Mouse (Mus musculus) limb, embryonic 12.5 days (tissue): ENCODE results near the gene Susd6. TPM values are rescaled to one million over a fixed set of nuclear protein-coding genes. Genes with fewer than 3 reads are reported as not detected.
"Not testable (repeated sequence)": the region's sequence is repeated elsewhere in the genome, so short reads cannot be mapped to it uniquely, and the experiment has no call there.

Experiments used
- ATAC-seq: fragments of 200-750 bp; cut with Nextera tagmentation; 2 replicates; pipeline ENCODE4 v1.8.0; 2017; ENCODE audit warnings: low read depth, moderate TSS enrichment; ENCODE audit not compliant: insufficient number of reproducible peaks, insufficient read depth, low FRiP score, low TSS enrichment
- H3K27ac ChIP-seq: fragments of 300-500 bp; sonication (generic); 2 replicates; pipeline ENCODE4 v1.5.1; 2016; ENCODE audit warnings: mild to moderate bottlenecking, moderate library complexity
- H3K27me3 ChIP-seq: fragments of 300-500 bp; sonication (generic); 2 replicates; pipeline ENCODE4 v1.6.1; 2016; ENCODE audit warnings: mild to moderate bottlenecking, moderate library complexity
- H3K36me3 ChIP-seq: fragments of 300-500 bp; sonication (generic); 2 replicates; pipeline ENCODE4 v1.6.1; 2016; ENCODE audit warnings: mild to moderate bottlenecking, moderate library complexity
- H3K4me1 ChIP-seq: fragments of 300-500 bp; sonication (generic); replicated peaks from 2 replicates; pipeline ENCODE4 v1.6.1; 2016
- H3K4me2 ChIP-seq: fragments of 300-500 bp; sonication (generic); 2 replicates; pipeline ENCODE4 v1.6.1; 2016; ENCODE audit warnings: mild to moderate bottlenecking, moderate library complexity
- H3K4me3 ChIP-seq: fragments of 300-500 bp; sonication (generic); replicated peaks from 2 replicates; pipeline ENCODE4 v1.5.1; 2016; ENCODE audit warnings: mild to moderate bottlenecking
- H3K9ac ChIP-seq: fragments of 300-500 bp; sonication (generic); replicated peaks from 2 replicates; pipeline ENCODE4 v1.6.1; 2016; ENCODE audit warnings: mild to moderate bottlenecking, moderate library complexity
- H3K9me3 ChIP-seq: fragments of 300-500 bp; sonication (generic); 2 replicates; pipeline ENCODE4 v1.6.1; 2016; ENCODE audit warnings: mild to moderate bottlenecking, moderate library complexity
- WGBS: fragments of 180-500 bp; shearing (Covaris S2); methylation state at CpG from one replicate; pipeline ENCODE4 v1.1.7; 2016; 5-methylcytosine and 5-hydroxymethylcytosine counted together
- polyA plus RNA-seq: library from polyadenylated mRNA; unstranded; fragments of >200 nt; fragmentation: Nextera tagmentation; extraction: Ambion mirVana; gene quantifications from 2 replicates; pipeline ENCODE4 v1.2.1, GENCODE M21; 2016

Gene Susd6
- polyA plus RNA-seq, 1 experiment from 2014 or later, result 14.1 TPM

DNA sequence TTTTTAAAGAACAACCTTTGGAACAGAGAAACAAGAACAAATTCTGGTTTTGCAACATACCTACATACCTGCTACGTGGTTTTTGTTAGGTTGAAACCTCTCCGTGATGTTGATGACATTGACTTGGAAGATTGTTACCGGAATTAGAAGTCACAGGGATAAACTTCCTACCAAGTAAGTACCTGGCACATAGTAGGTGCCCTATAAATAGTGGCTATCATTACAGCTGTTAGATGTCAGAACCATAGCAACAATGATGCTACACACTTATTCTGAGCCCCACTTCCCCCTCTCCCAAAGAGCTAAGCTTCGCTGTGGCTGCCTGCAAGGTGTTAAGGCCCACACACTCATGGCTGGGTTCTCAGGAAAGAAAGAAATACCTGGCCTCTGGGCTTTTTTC, 4.7 kb upstream of the Susd6 start:
- Histone ChIP-seq H3K4me2 (no peak overlapping the region), H3K4me3 (no peak overlapping the region), H3K27me3 (0 out of 2 replicates have a peak, but pooled peaks cover 4% of the 10 kb centered on the region), H3K4me1 (no peaks in the 10 kb centered on the region), H3K9ac (no peak overlapping the region), H3K9me3 (no peaks in the 10 kb centered on the region), H3K36me3 (no peaks in the 10 kb centered on the region), H3K27ac (no peak overlapping the region)
- WGBS, result 84% methylated on average over 4 of the region's 4 CpGs
- ATAC-seq, result no peak

- ATAC-seq, result no peak
- 0 out of 2 replicates have a peak, but pooled peaks cover 4% of the 10 kb centered on the region for H3K27me3 ChIP-seq
- no peaks in the 10 kb centered on the region for H3K9me3 ChIP-seq
- H3K4me1 ChIP-seq, result peaks cover 4% of the 10 kb centered on the region
- no peaks in the 10 kb centered on the region for H3K36me3 ChIP-seq
- H3K4me3 ChIP-seq, result no peak overlapping the region
- H3K27ac ChIP-seq, result no peak overlapping the region
- no peak overlapping the region for H3K9ac ChIP-seq
- 69% methylated on average over 1 of the region's 1 CpGs for WGBS
- H3K4me2 ChIP-seq, result no peak overlapping the region
Measured at GRCm38 (mm10) chr12:80786591-80786990, 3.7 kb upstream of the Susd6 start.

DNA sequence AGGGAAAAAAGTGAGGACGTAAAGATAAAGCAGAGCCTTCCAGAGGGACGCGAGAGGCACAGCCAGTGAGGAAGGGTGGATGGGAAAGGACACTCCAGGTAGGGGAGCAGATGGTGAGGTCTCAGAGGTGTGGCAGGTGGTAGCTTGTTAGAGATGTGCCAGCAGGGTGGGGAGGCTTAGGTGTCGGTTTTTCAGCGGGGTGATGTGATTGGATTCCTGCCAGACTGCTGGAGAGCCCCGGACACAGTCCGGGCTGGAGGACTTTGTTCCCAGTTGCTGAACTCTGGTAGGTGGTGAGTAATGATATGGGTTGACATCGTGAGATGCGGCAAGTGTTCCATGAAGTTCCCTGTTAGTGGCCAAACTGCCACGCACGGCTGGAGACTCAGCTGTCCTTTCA, 2.7 kb upstream of the Susd6 start:
- Histone ChIP-seq H3K4me1 (peaks cover 13% of the 10 kb centered on the region), H3K4me3 (no peak overlapping the region), H3K27ac (no peak overlapping the region), H3K4me2 (no peak overlapping the region), H3K27me3 (0 out of 2 replicates have a peak, but pooled peaks cover 4% of the 10 kb centered on the region), H3K9me3 (no peaks in the 10 kb centered on the region), H3K9ac (no peak overlapping the region), H3K36me3 (no peaks in the 10 kb centered on the region)
- WGBS, result 53% methylated on average over 11 of the region's 11 CpGs
- no peak for ATAC-seq

- Histone ChIP-seq H3K36me3 (no peaks in the 10 kb centered on the region), H3K9me3 (no peaks in the 10 kb centered on the region), H3K4me1 (peaks cover 13% of the 10 kb centered on the region), H3K27ac (no peak overlapping the region), H3K9ac (no peak overlapping the region), H3K4me3 (no peak overlapping the region), H3K4me2 (no peak overlapping the region), H3K27me3 (0 out of 2 replicates have a peak, but pooled peaks cover 4% of the 10 kb centered on the region)
- ATAC-seq, result no peak
- 78% methylated on average over 3 of the region's 3 CpGs for WGBS
Measured at GRCm38 (mm10) chr12:80788188-80788587, 2.1 kb upstream of the Susd6 start.

DNA sequence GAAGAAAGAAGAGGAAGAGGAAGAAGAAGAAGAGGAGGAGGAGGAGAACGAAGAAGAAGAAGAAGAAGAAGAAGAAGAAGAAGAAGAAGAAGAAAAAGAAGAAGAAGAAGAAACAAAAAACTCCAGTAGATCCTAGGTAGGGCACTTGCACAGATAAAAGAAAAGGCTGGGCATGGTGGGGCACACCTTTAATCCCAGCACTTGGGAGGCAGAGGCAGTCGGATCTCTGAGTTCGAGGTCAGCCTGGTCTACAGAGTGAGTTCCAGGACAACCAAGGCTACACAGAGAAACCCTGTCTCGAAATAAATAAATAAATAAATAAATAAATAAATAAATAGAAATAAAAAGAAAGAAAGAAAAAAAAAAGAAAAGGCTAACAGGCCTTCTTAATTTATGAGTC, 1.0 kb upstream of the Susd6 start:
- WGBS, result 86% methylated on average over 4 of the region's 4 CpGs
- not testable (repeated sequence) for H3K9ac ChIP-seq

GRCm38 (mm10) chr12:80790700-80791570, 625 bp downstream of the Susd6 start:
- Histone ChIP-seq H3K9me3 (no peaks in the 10 kb centered on the region), H3K4me3 (peak overlapping the region; percentile 91), H3K36me3 (no peaks in the 10 kb centered on the region), H3K27me3 (0 out of 2 replicates have a peak, but pooled peaks cover 4% of the 10 kb centered on the region), H3K4me1 (peaks cover 16% of the 10 kb centered on the region), H3K4me2 (peak overlapping the region; percentile 70), H3K9ac (peak overlapping the region; percentile 90), H3K27ac (peak overlapping the region; percentile 98)
- WGBS, result under 1% methylated on average over 80 of the region's 80 CpGs
- no peak; the same call in 1 of the 2 replicates for ATAC-seq

More for the DNA sequence above, 1.0 kb upstream of the Susd6 start:
- peaks cover 13% of the 10 kb centered on the region for H3K4me1 ChIP-seq
- not testable (repeated sequence) for H3K4me3 ChIP-seq, H3K9me3 ChIP-seq, H3K27me3 ChIP-seq, H3K36me3 ChIP-seq, H3K27ac ChIP-seq, ATAC-seq, H3K4me2 ChIP-seq

- Histone ChIP-seq H3K27ac (no peak overlapping the region; the same call in 1 of the 2 replicates), H3K4me2 (peak overlapping the region; percentile 70)
- ATAC-seq, result no peak
Measured at GRCm38 (mm10) chr12:80791571-80792444, 1.5 kb downstream of the Susd6 start.

DNA sequence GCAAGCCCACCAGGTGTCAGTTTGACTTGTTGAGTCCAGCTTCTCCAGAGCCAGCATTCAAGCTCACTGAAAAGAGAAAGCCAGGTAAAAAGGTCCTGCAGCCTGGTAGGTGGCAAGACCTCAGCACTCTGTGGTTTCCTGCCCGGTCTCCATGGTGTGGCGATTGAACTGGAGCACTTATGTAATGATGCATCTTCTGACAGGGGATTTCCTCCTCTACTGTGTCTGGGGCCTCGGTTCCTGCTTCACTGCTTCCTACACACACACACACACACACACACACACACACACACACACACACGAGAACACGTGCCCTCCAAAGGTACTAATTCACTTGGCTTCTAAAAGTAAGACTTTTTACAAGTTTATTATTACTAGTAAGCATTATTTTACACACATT, 2.6 kb downstream of the Susd6 start:
- 75% methylated on average over 4 of the region's 5 CpGs for WGBS

More at GRCm38 (mm10) chr12:80791571-80792444, 1.5 kb downstream of the Susd6 start:
- 44% methylated on average over 6 of the region's 6 CpGs for WGBS
- Histone ChIP-seq H3K27me3 (0 out of 2 replicates have a peak, but pooled peaks cover 4% of the 10 kb centered on the region), H3K9me3 (no peaks in the 10 kb centered on the region), H3K4me3 (peak overlapping the region; percentile 91), H3K4me1 (peaks cover 16% of the 10 kb centered on the region), H3K36me3 (no peaks in the 10 kb centered on the region), H3K9ac (peak overlapping the region; percentile 90)

GRCm38 (mm10) chr12:80793535-80793934, 3.2 kb downstream of the Susd6 start:
- Histone ChIP-seq H3K9ac (no peak overlapping the region), H3K27me3 (no peaks in the 10 kb centered on the region), H3K27ac (no peak overlapping the region), H3K4me2 (no peak overlapping the region), H3K36me3 (no peaks in the 10 kb centered on the region), H3K9me3 (no peaks in the 10 kb centered on the region), H3K4me1 (peaks cover 16% of the 10 kb centered on the region), H3K4me3 (no peak overlapping the region)
- 83% methylated on average over 1 of the region's 1 CpGs for WGBS
- ATAC-seq, result no peak

More for the DNA sequence above, 2.6 kb downstream of the Susd6 start:
- H3K27me3 ChIP-seq, result 0 out of 2 replicates have a peak, but pooled peaks cover under 1% of the 10 kb centered on the region
- H3K4me1 ChIP-seq, result peaks cover 16% of the 10 kb centered on the region
- H3K4me2 ChIP-seq, result no peak overlapping the region
- no peaks in the 10 kb centered on the region for H3K9me3 ChIP-seq
- no peak overlapping the region for H3K27ac ChIP-seq
- H3K4me3 ChIP-seq, result no peak overlapping the region
- H3K9ac ChIP-seq, result no peak overlapping the region
- no peaks in the 10 kb centered on the region for H3K36me3 ChIP-seq
- ATAC-seq, result no peak

GRCm38 (mm10) chr12:80794522-80794921, 4.2 kb downstream of the Susd6 start:
- H3K4me3 ChIP-seq, result no peak overlapping the region
- H3K9ac ChIP-seq, result no peak overlapping the region
- WGBS, result 87% methylated on average over 4 of the region's 4 CpGs
- peaks cover 16% of the 10 kb centered on the region for H3K4me1 ChIP-seq
- no peak overlapping the region for H3K27ac ChIP-seq
- no peaks in the 10 kb centered on the region for H3K27me3 ChIP-seq
- no peak for ATAC-seq
- no peak overlapping the region for H3K4me2 ChIP-seq
- H3K9me3 ChIP-seq, result no peaks in the 10 kb centered on the region
- no peaks in the 10 kb centered on the region for H3K36me3 ChIP-seq
